Mouse (Mus musculus): ENCODE measurements around the gene A730061H03Rik. TPM values are rescaled to one million over a fixed set of nuclear protein-coding genes. Genes with fewer than 3 reads are reported as not detected.

Gene A730061H03Rik
- total and polyA plus RNA-seq, 3 experiments: 0.17 to 43.1 (median 0.87) TPM

GRCm38 (mm10) chr14:55557587-55557986 lies 2.6 kb downstream of the A730061H03Rik start:
- Histone ChIP-seq H3K4me1 (ENCODE audit: insufficient read depth, low read depth, low read length) (peaks cover 58% of the 10 kb centered on the region), H3K27me3 (ENCODE audit: insufficient read depth, low read length) (no peaks in the 10 kb centered on the region), H3K9me3 (replicated peaks) (no peaks in the 10 kb centered on the region), H3K4me3 (ENCODE audit: low read depth, low read length) (no peak overlapping the region; the same call in 1 of the 2 replicates), H3K36me3 (replicated peaks) (peaks cover 15% of the 10 kb centered on the region)
- TF ChIP-seq TAL1 (conservative IDR thresholded peaks at IDR 0.05; ENCODE audit: low read depth, low read length) (no peak), CTCF (IDR thresholded peaks at IDR 0.05; ENCODE audit: low read depth, low read length) (no peak), GATA1 (IDR thresholded peaks at IDR 0.05; ENCODE audit: borderline replicate concordance, low read length) (no peak), POLR2AphosphoS5 (IDR thresholded peaks at IDR 0.05; ENCODE audit: insufficient replicate concordance, low read depth, low read length) (no peak), GATA2 (IDR thresholded peaks at IDR 0.05; ENCODE audit: borderline replicate concordance, low read depth, low read length) (no peak)
- ATAC-seq (ENCODE audit: extremely low read depth, insufficient number of reproducible peaks, low FRiP score, poor library complexity, severe bottlenecking): no peak
- no peak for DNase-seq (ENCODE audit: low spot score)

- H3K27me3 ChIP-seq (ENCODE audit: insufficient read depth, low read length): no peaks in the 10 kb centered on the region
- no peak for TF ChIP-seq GATA2 (IDR thresholded peaks at IDR 0.05; ENCODE audit: borderline replicate concordance, low read depth, low read length)
- no peak for TF ChIP-seq GATA1 (IDR thresholded peaks at IDR 0.05; ENCODE audit: borderline replicate concordance, low read length)
- peak; percentile 43; the same call in 1 of the 2 replicates for TF ChIP-seq CTCF (IDR thresholded peaks at IDR 0.05; ENCODE audit: low read depth, low read length)
- H3K4me1 ChIP-seq (ENCODE audit: insufficient read depth, low read depth, low read length): peaks cover 57% of the 10 kb centered on the region
- no peak overlapping the region for H3K4me3 ChIP-seq (ENCODE audit: low read depth, low read length)
- no peaks in the 10 kb centered on the region for H3K9me3 ChIP-seq (replicated peaks)
- H3K36me3 ChIP-seq (replicated peaks): peaks cover 10% of the 10 kb centered on the region
- ATAC-seq (ENCODE audit: extremely low read depth, insufficient number of reproducible peaks, low FRiP score, poor library complexity, severe bottlenecking) (no peak), DNase-seq (ENCODE audit: low spot score) (peak; percentile 72)
These were observed 3.2 kb downstream of the A730061H03Rik start for GRCm38 (mm10) chr14:55557003-55557402.

GRCm38 (mm10) chr14:55555788-55556187 lies 4.4 kb downstream of the A730061H03Rik start:
- H3K27me3 ChIP-seq (ENCODE audit: insufficient read depth, low read length): no peaks in the 10 kb centered on the region
- no peak overlapping the region for H3K4me3 ChIP-seq (ENCODE audit: low read depth, low read length)
- H3K9me3 ChIP-seq (replicated peaks): no peaks in the 10 kb centered on the region
- H3K4me1 ChIP-seq (ENCODE audit: insufficient read depth, low read depth, low read length): peaks cover 45% of the 10 kb centered on the region
- DNase-seq (ENCODE audit: low spot score) (no peak), ATAC-seq (ENCODE audit: extremely low read depth, insufficient number of reproducible peaks, low FRiP score, poor library complexity, severe bottlenecking) (no peak)
- H3K36me3 ChIP-seq (replicated peaks): peaks cover 4% of the 10 kb centered on the region
- TF ChIP-seq POLR2AphosphoS5 (IDR thresholded peaks at IDR 0.05; ENCODE audit: insufficient replicate concordance, low read depth, low read length) (no peak), GATA2 (IDR thresholded peaks at IDR 0.05; ENCODE audit: borderline replicate concordance, low read depth, low read length) (no peak), TAL1 (conservative IDR thresholded peaks at IDR 0.05; ENCODE audit: low read depth, low read length) (no peak), CTCF (IDR thresholded peaks at IDR 0.05; ENCODE audit: low read depth, low read length) (no peak), GATA1 (IDR thresholded peaks at IDR 0.05; ENCODE audit: borderline replicate concordance, low read length) (no peak)

- TF ChIP-seq GATA2 (IDR thresholded peaks at IDR 0.05; ENCODE audit: borderline replicate concordance, low read depth, low read length): no peak
- TF ChIP-seq GATA1 (IDR thresholded peaks at IDR 0.05; ENCODE audit: borderline replicate concordance, low read length): no peak
- no peak for TF ChIP-seq CTCF (IDR thresholded peaks at IDR 0.05; ENCODE audit: low read depth, low read length)
- no peak for TF ChIP-seq TAL1 (conservative IDR thresholded peaks at IDR 0.05; ENCODE audit: low read depth, low read length)
- TF ChIP-seq POLR2AphosphoS5 (IDR thresholded peaks at IDR 0.05; ENCODE audit: insufficient replicate concordance, low read depth, low read length): no peak
These were observed 5.6 kb downstream of the A730061H03Rik start for GRCm38 (mm10) chr14:55554635-55555034.

GRCm38 (mm10) chr14:55551794-55552193 lies 8.4 kb downstream of the A730061H03Rik start:
- Histone ChIP-seq H3K36me3 (replicated peaks) (peaks cover 42% of the 10 kb centered on the region), H3K27me3 (ENCODE audit: insufficient read depth, low read length) (no peaks in the 10 kb centered on the region), H3K9me3 (replicated peaks) (no peaks in the 10 kb centered on the region), H3K4me3 (ENCODE audit: low read depth, low read length) (no peak overlapping the region), H3K4me1 (ENCODE audit: insufficient read depth, low read depth, low read length) (peaks cover 26% of the 10 kb centered on the region)
- ATAC-seq (ENCODE audit: extremely low read depth, insufficient number of reproducible peaks, low FRiP score, poor library complexity, severe bottlenecking) (no peak), DNase-seq (ENCODE audit: low spot score) (no peak)
- TF ChIP-seq GATA1 (IDR thresholded peaks at IDR 0.05; ENCODE audit: borderline replicate concordance, low read length): no peak
- no peak for TF ChIP-seq CTCF (IDR thresholded peaks at IDR 0.05; ENCODE audit: low read depth, low read length)
- no peak for TF ChIP-seq GATA2 (IDR thresholded peaks at IDR 0.05; ENCODE audit: borderline replicate concordance, low read depth, low read length)
- TF ChIP-seq POLR2AphosphoS5 (IDR thresholded peaks at IDR 0.05; ENCODE audit: insufficient replicate concordance, low read depth, low read length): no peak
- TF ChIP-seq TAL1 (conservative IDR thresholded peaks at IDR 0.05; ENCODE audit: low read depth, low read length): no peak

More at GRCm38 (mm10) chr14:55554635-55555034, 5.6 kb downstream of the A730061H03Rik start:
- Histone ChIP-seq H3K36me3 (replicated peaks) (peaks cover 15% of the 10 kb centered on the region), H3K4me3 (ENCODE audit: low read depth, low read length) (no peak overlapping the region), H3K4me1 (ENCODE audit: insufficient read depth, low read depth, low read length) (peaks cover 45% of the 10 kb centered on the region), H3K9me3 (replicated peaks) (no peaks in the 10 kb centered on the region), H3K27me3 (ENCODE audit: insufficient read depth, low read length) (no peaks in the 10 kb centered on the region)
- ATAC-seq (ENCODE audit: extremely low read depth, insufficient number of reproducible peaks, low FRiP score, poor library complexity, severe bottlenecking) (no peak), DNase-seq (ENCODE audit: low spot score) (no peak)

GRCm38 (mm10) chr14:55551347-55551746 lies 8.9 kb downstream of the A730061H03Rik start:
- no peak overlapping the region for H3K4me3 ChIP-seq (ENCODE audit: low read depth, low read length)
- H3K4me1 ChIP-seq (ENCODE audit: insufficient read depth, low read depth, low read length): peaks cover 21% of the 10 kb centered on the region
- H3K27me3 ChIP-seq (ENCODE audit: insufficient read depth, low read length): no peaks in the 10 kb centered on the region
- DNase-seq (ENCODE audit: low spot score): no peak
- TF ChIP-seq CTCF (IDR thresholded peaks at IDR 0.05; ENCODE audit: low read depth, low read length): no peak
- TF ChIP-seq GATA1 (IDR thresholded peaks at IDR 0.05; ENCODE audit: borderline replicate concordance, low read length): no peak
- TF ChIP-seq GATA2 (IDR thresholded peaks at IDR 0.05; ENCODE audit: borderline replicate concordance, low read depth, low read length): no peak
- no peak for TF ChIP-seq TAL1 (conservative IDR thresholded peaks at IDR 0.05; ENCODE audit: low read depth, low read length)
- TF ChIP-seq POLR2AphosphoS5 (IDR thresholded peaks at IDR 0.05; ENCODE audit: insufficient replicate concordance, low read depth, low read length): no peak
- ATAC-seq (ENCODE audit: extremely low read depth, insufficient number of reproducible peaks, low FRiP score, poor library complexity, severe bottlenecking): no peak
- H3K36me3 ChIP-seq (replicated peaks): peaks cover 46% of the 10 kb centered on the region
- H3K9me3 ChIP-seq (replicated peaks): no peaks in the 10 kb centered on the region

Measured in G1E (cell line).